Comparison of ENCODE assay signal across 25 mouse cellular contexts in genomic region chr14:46514262-46514932, GRCm38 (mm10).
DNase-seq lines count a peak whose midpoint lies in the region; ATAC-seq and TF ChIP-seq lines count a peak whose summit lies in the region.
"Had no signal": no experiment of that assay in that cellular context is flagged by ENCODE, and none has a peak within 500 bp of the region (broad histone marks: within the 10 kb centered on the region; RNA-seq: fewer than 3 reads in every experiment).

No protein-coding gene starts in this region.

- H3K27me3 ChIP-seq in intestine, embryonic 15.5 days (replicated peaks) = no peaks in the 10 kb centered on the region
- no peaks in the 10 kb centered on the region for H3K27me3 ChIP-seq in intestine, postnatal 0 days (replicated peaks; ENCODE audit: control insufficient read depth, insufficient read depth, low read length)
- no peaks in the 10 kb centered on the region for H3K27me3 ChIP-seq in kidney, embryonic 16.5 days (ENCODE audit: insufficient read depth, low read length)
- no peaks in the 10 kb centered on the region for H3K27me3 ChIP-seq in stomach, embryonic 15.5 days (replicated peaks)
- no peaks in the 10 kb centered on the region for H3K27me3 ChIP-seq in stomach, embryonic 16.5 days (ENCODE audit: control insufficient read depth, insufficient read depth, low read length)
- H3K27me3 ChIP-seq: embryonic facial prominence, embryonic 12.5 days; embryonic facial prominence, embryonic 15.5 days; heart, embryonic 13.5 days had no signal

- no peak for ATAC-seq in intestine, embryonic 15.5 days
- ATAC-seq in intestine, postnatal 0 days = no peak
- peak; percentile 61 for ATAC-seq in kidney, embryonic 16.5 days (ENCODE audit: low FRiP score, low TSS enrichment)
- no peak for ATAC-seq in stomach, embryonic 15.5 days (ENCODE audit: insufficient read depth, low FRiP score, low read depth)
- ATAC-seq in stomach, embryonic 16.5 days (ENCODE audit: insufficient read depth, low FRiP score) = no peak; the same call in 1 of the 2 replicates
- ATAC-seq: CD4-positive, CD25-positive, alpha-beta regulatory T cell, adult 4 months; forebrain, embryonic 14.5 days; forebrain, postnatal 0 days had no signal

- H3K9ac ChIP-seq in intestine, embryonic 15.5 days = no peak overlapping the region
- H3K9ac ChIP-seq in intestine, postnatal 0 days (ENCODE audit: low read depth, low read length) = no peak overlapping the region
- no peak overlapping the region for H3K9ac ChIP-seq in kidney, embryonic 16.5 days (replicated peaks; ENCODE audit: low read length)
- no peak overlapping the region for H3K9ac ChIP-seq in stomach, embryonic 15.5 days
- H3K9ac ChIP-seq in stomach, embryonic 16.5 days (ENCODE audit: low read length) = no peak overlapping the region
- H3K9ac ChIP-seq: embryonic facial prominence, embryonic 12.5 days; embryonic facial prominence, embryonic 15.5 days; forebrain, postnatal 0 days; heart, embryonic 13.5 days; hindbrain, embryonic 14.5 days had no signal

- H3K27ac ChIP-seq in intestine, embryonic 15.5 days = 0 out of 2 replicates have a peak overlapping the region, but pooled peaks have one; percentile 22
- no peak overlapping the region for H3K27ac ChIP-seq in intestine, postnatal 0 days (ENCODE audit: low read depth, low read length)
- H3K27ac ChIP-seq in kidney, embryonic 16.5 days (ENCODE audit: low read length) = 0 out of 2 replicates have a peak overlapping the region, but pooled peaks have one; percentile 16
- H3K27ac ChIP-seq in stomach, embryonic 15.5 days = peak overlapping the region; percentile 31; the same call in 1 of the 2 replicates
- H3K27ac ChIP-seq in stomach, embryonic 16.5 days (ENCODE audit: low read length) = peak overlapping the region; percentile 1
- H3K27ac ChIP-seq: embryonic facial prominence, embryonic 12.5 days; embryonic facial prominence, embryonic 15.5 days; gastrocnemius, adult 2 months; heart, embryonic 10.5 days; heart, embryonic 13.5 days; hindbrain, embryonic 14.5 days had no signal

- no peaks in the 10 kb centered on the region for H3K36me3 ChIP-seq in intestine, embryonic 15.5 days
- H3K36me3 ChIP-seq in intestine, postnatal 0 days (ENCODE audit: control insufficient read depth, insufficient read depth) = no peaks in the 10 kb centered on the region
- H3K36me3 ChIP-seq in kidney, embryonic 16.5 days (ENCODE audit: insufficient read depth, low read length) = no peaks in the 10 kb centered on the region
- no peaks in the 10 kb centered on the region for H3K36me3 ChIP-seq in stomach, embryonic 15.5 days
- H3K36me3 ChIP-seq in stomach, embryonic 16.5 days (ENCODE audit: control insufficient read depth, insufficient read depth, low read length) = no peaks in the 10 kb centered on the region
- H3K36me3 ChIP-seq: embryonic facial prominence, embryonic 12.5 days; embryonic facial prominence, embryonic 15.5 days; heart, embryonic 10.5 days; heart, embryonic 13.5 days had no signal

- H3K4me1 ChIP-seq in intestine, embryonic 15.5 days (replicated peaks) = no peaks in the 10 kb centered on the region
- no peaks in the 10 kb centered on the region for H3K4me1 ChIP-seq in intestine, postnatal 0 days (replicated peaks; ENCODE audit: control insufficient read depth, insufficient read depth, low read length)
- peaks cover 10% of the 10 kb centered on the region; the same call in 1 of the 2 replicates for H3K4me1 ChIP-seq in kidney, embryonic 16.5 days (ENCODE audit: insufficient read depth, low read length)
- H3K4me1 ChIP-seq in stomach, embryonic 15.5 days = 0 out of 2 replicates have a peak, but pooled peaks cover 3% of the 10 kb centered on the region
- H3K4me1 ChIP-seq in stomach, embryonic 16.5 days (ENCODE audit: control insufficient read depth, insufficient read depth, low read length) = no peaks in the 10 kb centered on the region
- H3K4me1 ChIP-seq: embryonic facial prominence, embryonic 12.5 days; embryonic facial prominence, embryonic 15.5 days; heart, embryonic 10.5 days; heart, embryonic 13.5 days had no signal

- no peak overlapping the region for H3K4me2 ChIP-seq in intestine, embryonic 15.5 days (replicated peaks)
- no peak overlapping the region for H3K4me2 ChIP-seq in intestine, postnatal 0 days (replicated peaks; ENCODE audit: low read depth)
- no peak overlapping the region for H3K4me2 ChIP-seq in kidney, embryonic 16.5 days (replicated peaks; ENCODE audit: low read depth, low read length)
- no peak overlapping the region for H3K4me2 ChIP-seq in stomach, embryonic 15.5 days
- H3K4me2 ChIP-seq in stomach, embryonic 16.5 days (ENCODE audit: low read depth, low read length) = no peak overlapping the region
- H3K4me2 ChIP-seq: embryonic facial prominence, embryonic 12.5 days; embryonic facial prominence, embryonic 15.5 days; heart, embryonic 13.5 days; hindbrain, embryonic 14.5 days had no signal

- WGBS in intestine, embryonic 15.5 days = 46% methylated on average over 4 of the region's 4 CpGs
- 65% methylated on average over 4 of the region's 4 CpGs for WGBS in intestine, postnatal 0 days
- 18% methylated on average over 4 of the region's 4 CpGs for WGBS in kidney, embryonic 16.5 days
- 58% methylated on average over 4 of the region's 4 CpGs for WGBS in stomach, embryonic 15.5 days
- 54% methylated on average over 4 of the region's 4 CpGs for whole genome bisulfite sequencing in stomach, embryonic 16.5 days

- no peak overlapping the region for H3K4me3 ChIP-seq in intestine, embryonic 15.5 days (replicated peaks)
- H3K4me3 ChIP-seq in intestine, postnatal 0 days (ENCODE audit: low read depth, low read length) = no peak overlapping the region
- no peak overlapping the region for H3K4me3 ChIP-seq in kidney, embryonic 16.5 days (ENCODE audit: low read length)
- no peak overlapping the region for H3K4me3 ChIP-seq in stomach, embryonic 15.5 days (replicated peaks)
- H3K4me3 ChIP-seq in stomach, embryonic 16.5 days (replicated peaks; ENCODE audit: low read length) = no peak overlapping the region
- H3K4me3 ChIP-seq: embryonic facial prominence, embryonic 12.5 days; embryonic facial prominence, embryonic 15.5 days; gastrocnemius, adult 2 months; heart, embryonic 10.5 days; heart, embryonic 13.5 days had no signal

- no peak for DNase-seq in kidney, adult 11 months
- DNase-seq: adrenal gland, adult 2 months; adrenal gland, postnatal 14 days; cerebellum, adult 11 months; cerebellum, adult 2 months; cerebellum, adult 9-11 months; cerebellum, postnatal 25 days; forebrain, postnatal 0 days; gastrocnemius, adult 2 months; gastrocnemius, postnatal 14 days; heart, adult 18-20 months; heart, postnatal 14 days; heart, postnatal 4 days had no signal

- no peaks in the 10 kb centered on the region for H3K9me3 ChIP-seq in intestine, embryonic 15.5 days
- H3K9me3 ChIP-seq in intestine, postnatal 0 days (ENCODE audit: control insufficient read depth) = no peaks in the 10 kb centered on the region
- no peaks in the 10 kb centered on the region for H3K9me3 ChIP-seq in kidney, embryonic 16.5 days (ENCODE audit: low read length)
- H3K9me3 ChIP-seq in stomach, embryonic 15.5 days = no peaks in the 10 kb centered on the region
- no peaks in the 10 kb centered on the region for H3K9me3 ChIP-seq in stomach, embryonic 16.5 days (replicated peaks; ENCODE audit: control insufficient read depth, low read length)
- H3K9me3 ChIP-seq: embryonic facial prominence, embryonic 12.5 days; embryonic facial prominence, embryonic 15.5 days; heart, embryonic 10.5 days; heart, embryonic 13.5 days had no signal

- no peak for TF ChIP-seq CTCF in intestine, postnatal 0 days (IDR thresholded peaks at IDR 0.05; ENCODE audit: low read depth)
